Mouse (Mus musculus) MEL (cell line): ENCODE data around the gene Tigd4.

Experiments used
- POLR2A ChIP-seq, 2 experiments: IDR thresholded peaks; 2 replicates each; pipeline ENCODE4 v1.6.1; 2011 to 2012; ENCODE audit warnings: low read length in 2 of 2, mild to moderate bottlenecking in 2 of 2, control low read depth in 1 of 2, improper control_type of control experiment in 1 of 2, low read depth in 1 of 2, moderate library complexity in 1 of 2; ENCODE audit not compliant: control insufficient read depth in 1 of 2, insufficient read depth in 1 of 2, poor library complexity in 1 of 2
- USF1 ChIP-seq: IDR thresholded peaks from 2 replicates; pipeline ENCODE4 v1.6.1; 2014; ENCODE audit warnings: low read depth, mild to moderate bottlenecking, inconsistent platforms, low read length, improper control_type of control experiment, moderate library complexity

DNA sequence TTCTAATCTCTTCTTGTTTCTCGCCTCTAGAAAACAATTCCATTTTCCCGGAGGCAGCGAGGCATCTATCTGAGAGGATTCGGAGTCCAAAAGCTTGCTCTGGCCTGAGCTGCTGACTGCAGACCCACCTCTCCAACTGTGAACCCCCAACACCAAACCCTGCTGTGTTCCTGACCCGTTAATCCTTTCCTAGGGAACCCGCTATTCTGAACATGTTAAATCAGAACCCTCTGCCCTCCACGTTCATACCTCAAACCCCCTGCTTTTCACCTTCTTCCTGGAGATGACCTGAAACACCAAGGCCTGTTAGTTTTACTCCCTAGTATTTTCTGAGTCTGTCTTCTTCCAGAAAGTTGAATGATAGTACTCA is 22.5 kb downstream of the Tigd4 start:
- TF ChIP-seq POLR2A (IDR thresholded peaks at IDR 0.05; ENCODE audit: control insufficient read depth in 1 of 2, insufficient read depth in 1 of 2, low read depth in 1 of 2, low read length in 2 of 2, poor library complexity in 1 of 2) (no peak), USF1 (no peak)
